Mouse (Mus musculus) liver, postnatal 0 days (tissue): ENCODE measurements at regions not wholly inside any gene's neighbourhood (a gene's known extent, or its start where the extent isn't known, plus 50 kb on each side); places are given as distances from the start of the nearest gene placed in this dataset.

Source experiments
- CTCF ChIP-seq: sonication (generic); IDR thresholded peaks from 2 replicates; pipeline ENCODE4 v1.5.1; 2016; ENCODE audit warnings: antibody characterized with exemption, low read depth
- EP300 ChIP-seq: IDR thresholded peaks from 2 replicates; pipeline ENCODE4 v1.6.1; 2016; ENCODE audit warnings: antibody characterized with exemption, low read depth, mild to moderate bottlenecking

GRCm38 (mm10) chr11:8236056-8236455, 428.3 kb downstream of the Tns3 start:
- TF ChIP-seq CTCF, result no peak
- TF ChIP-seq EP300, result no peak
